Mouse (Mus musculus) large intestine, adult 2 months (tissue): ENCODE results near the gene Hmga1. TPM values are rescaled to one million over a fixed set of nuclear protein-coding genes. Genes with fewer than 3 reads are reported as not detected.

Experiments used
- DNase-seq: peaks from one replicate; pipeline ENCODE4 v3.0.0-alpha.2; 2012; ENCODE audit warnings: low read depth, low spot score
- WGBS: fragments of 180-500 bp; shearing (Covaris S2); methylation state at CpG from one replicate; pipeline ENCODE4 v1.1.7; 2018; 5-methylcytosine and 5-hydroxymethylcytosine counted together
- polyA plus RNA-seq: library from polyadenylated mRNA; depleted of rRNA; stranded (reverse); fragments of >200 nt; gene quantifications from 2 replicates; pipeline ENCODE4 v1.2.3, GENCODE M21; 2012

Gene Hmga1
- polyA plus RNA-seq, 1 experiment = 173 TPM

DNA sequence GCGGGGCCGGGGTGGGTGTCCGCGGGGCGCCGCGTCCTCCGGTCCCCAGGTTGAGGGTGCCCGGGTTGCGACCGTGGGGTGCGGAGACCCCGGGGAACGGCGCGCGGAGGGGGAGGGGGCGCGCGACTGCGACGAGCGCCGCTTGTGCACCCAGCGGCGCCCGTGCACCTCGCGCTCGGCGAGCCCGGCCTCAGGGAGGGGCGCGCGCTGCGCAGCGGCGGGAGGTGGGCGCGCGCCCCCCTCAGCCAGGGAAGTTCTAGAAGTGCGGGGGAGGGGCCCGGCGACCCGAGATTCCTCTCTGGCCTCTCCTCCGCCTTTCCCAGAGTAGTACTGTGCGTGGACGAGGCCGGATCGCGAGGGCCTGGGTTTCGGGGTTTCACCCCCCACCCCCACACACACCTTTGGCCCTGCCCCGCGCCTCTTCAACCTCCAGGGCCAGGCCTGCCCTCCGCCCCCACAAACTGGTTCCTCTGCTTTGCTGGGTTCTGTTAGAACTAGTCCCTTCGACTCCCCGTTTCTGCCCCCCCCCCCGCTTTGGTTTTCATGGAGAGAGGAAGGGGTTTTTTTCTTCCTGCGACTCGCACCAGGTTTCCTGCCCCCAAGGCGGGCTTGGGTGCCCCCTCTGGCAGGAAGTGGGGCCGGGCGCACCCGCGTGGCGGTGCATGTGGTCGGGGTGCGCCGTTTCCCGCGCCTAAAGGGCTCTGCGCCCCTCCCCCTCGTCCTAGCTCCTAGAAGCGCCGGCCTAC, 1.1 kb downstream of the Hmga1 start:
- WGBS = 2% methylated on average over 73 of the region's 75 CpGs
- DNase-seq = no peak

- 16% methylated on average over 14 of the region's 14 CpGs for WGBS
- DNase-seq = no peak
Measured at GRCm38 (mm10) chr17:27557927-27558661, 1.8 kb downstream of the Hmga1 start.

GRCm38 (mm10) chr17:27558845-27559244, 2.5 kb downstream of the Hmga1 start:
- 21% methylated on average over 5 of the region's 5 CpGs for WGBS
- no peak for DNase-seq

DNA sequence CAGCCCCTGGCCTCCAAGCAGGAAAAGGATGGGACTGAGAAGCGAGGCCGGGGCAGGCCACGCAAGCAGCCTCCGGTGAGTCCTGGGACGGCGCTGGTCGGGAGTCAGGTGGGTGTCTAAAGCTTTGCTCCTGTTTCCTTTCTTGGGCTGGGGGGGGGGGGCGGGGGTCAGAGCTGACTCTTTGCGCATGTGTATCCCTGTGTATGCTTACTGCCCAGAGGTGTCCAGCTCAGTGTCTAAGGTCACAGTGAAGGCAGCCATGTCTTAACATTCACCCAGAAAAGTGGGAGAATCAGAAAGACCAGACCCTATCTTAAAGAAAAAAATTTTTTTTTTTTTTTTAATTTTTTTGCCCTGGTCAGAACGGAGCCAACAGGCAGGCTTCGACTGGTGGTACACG, 3.3 kb downstream of the Hmga1 start:
- WGBS = 38% methylated on average over 12 of the region's 12 CpGs
- DNase-seq = no peak

GRCm38 (mm10) chr17:27560926-27561480, 4.7 kb downstream of the Hmga1 start:
- no peak for DNase-seq
- 71% methylated on average over 13 of the region's 13 CpGs for WGBS

- no peak for DNase-seq
- 47% methylated on average over 11 of the region's 11 CpGs for WGBS
Measured at GRCm38 (mm10) chr17:27561809-27562526, 5.7 kb downstream of the Hmga1 start.

GRCm38 (mm10) chr17:27563771-27564244, 7.5 kb downstream of the Hmga1 start:
- DNase-seq = no peak
- WGBS = 49% methylated on average over 7 of the region's 7 CpGs

GRCm38 (mm10) chr17:27564391-27565162, 8.3 kb downstream of the Hmga1 start:
- no peak for DNase-seq
- 21% methylated on average over 20 of the region's 20 CpGs for WGBS

- under 1% methylated on average over 58 of the region's 58 CpGs for WGBS
- DNase-seq = peak; percentile 73
Measured at GRCm38 (mm10) chr17:27565163-27565941, 9.1 kb downstream of the Hmga1 start, which contains the start of gene AI413582. Gene AI413582, minus strand, starts transcription at chr17:27565756.

DNA sequence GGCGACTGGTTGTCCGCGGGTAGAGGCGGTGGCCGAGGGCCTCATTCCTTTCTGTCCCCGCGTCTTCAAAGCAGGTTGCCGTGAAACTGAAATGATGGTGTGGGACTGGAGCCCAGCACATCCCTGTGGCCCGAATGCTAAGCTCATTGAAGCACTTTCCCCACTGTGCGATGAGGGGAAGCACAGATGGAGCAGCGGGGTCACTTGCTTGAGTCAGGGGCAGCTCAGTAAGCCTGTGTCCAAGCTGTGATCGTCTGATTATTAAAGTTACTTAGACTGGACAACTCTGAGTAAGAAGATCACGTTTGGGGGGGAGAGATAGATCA, 9.6 kb downstream of the Hmga1 start:
- 0% methylated on average over 13 of the region's 13 CpGs for WGBS

DNA sequence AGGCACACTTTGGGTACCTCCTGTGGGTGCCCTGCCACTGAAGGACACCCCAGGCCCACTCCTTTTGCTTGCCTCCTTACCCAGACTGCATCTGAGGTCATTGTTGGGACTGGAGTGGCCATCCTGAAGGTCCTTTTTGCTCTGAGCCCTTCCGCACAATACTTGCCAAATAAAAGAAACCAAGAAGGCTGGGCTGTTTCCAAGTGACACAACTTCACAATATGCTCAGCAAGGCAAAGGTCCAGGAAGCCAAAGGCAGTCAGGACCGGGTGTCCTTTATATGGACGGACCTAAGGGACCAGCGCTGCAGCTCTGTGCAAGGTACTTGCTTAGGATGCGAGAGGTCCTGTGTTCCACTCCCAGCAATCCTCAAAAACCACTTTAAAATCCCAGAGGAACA, 11.9 kb downstream of the Hmga1 start:
- no peak for DNase-seq
- WGBS = 81% methylated on average over 5 of the region's 5 CpGs

More for the DNA sequence above, 9.6 kb downstream of the Hmga1 start:
- DNase-seq = no peak

DNA sequence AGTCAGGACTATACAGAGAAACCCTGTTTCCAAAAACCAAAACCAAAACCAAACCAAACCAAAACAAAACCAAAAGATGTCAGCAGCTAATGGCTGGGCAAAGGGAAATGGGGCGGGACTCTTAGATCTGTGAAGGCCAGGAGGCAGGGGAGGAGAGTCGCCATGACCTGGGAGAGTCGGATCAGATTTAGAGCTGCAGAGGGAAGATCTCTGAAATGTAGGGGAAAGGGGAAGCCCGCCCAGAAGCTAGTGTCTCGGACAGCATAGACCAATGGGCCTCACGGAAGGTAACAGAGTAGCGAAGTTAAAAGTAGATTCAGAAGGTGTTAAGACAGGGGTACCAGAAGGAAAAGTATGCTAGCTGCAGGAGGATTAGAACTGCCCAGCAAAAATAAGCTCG, 15.0 kb downstream of the Hmga1 start:
- DNase-seq = no peak
- 72% methylated on average over 8 of the region's 8 CpGs for WGBS

GRCm38 (mm10) chr17:27573772-27574320, 17.5 kb downstream of the Hmga1 start:
- DNase-seq = no peak
- WGBS = 85% methylated on average over 10 of the region's 10 CpGs

- WGBS = 75% methylated on average over 16 of the region's 16 CpGs
- DNase-seq = no peak
Measured at GRCm38 (mm10) chr17:27574470-27575115, 18.3 kb downstream of the Hmga1 start.

DNA sequence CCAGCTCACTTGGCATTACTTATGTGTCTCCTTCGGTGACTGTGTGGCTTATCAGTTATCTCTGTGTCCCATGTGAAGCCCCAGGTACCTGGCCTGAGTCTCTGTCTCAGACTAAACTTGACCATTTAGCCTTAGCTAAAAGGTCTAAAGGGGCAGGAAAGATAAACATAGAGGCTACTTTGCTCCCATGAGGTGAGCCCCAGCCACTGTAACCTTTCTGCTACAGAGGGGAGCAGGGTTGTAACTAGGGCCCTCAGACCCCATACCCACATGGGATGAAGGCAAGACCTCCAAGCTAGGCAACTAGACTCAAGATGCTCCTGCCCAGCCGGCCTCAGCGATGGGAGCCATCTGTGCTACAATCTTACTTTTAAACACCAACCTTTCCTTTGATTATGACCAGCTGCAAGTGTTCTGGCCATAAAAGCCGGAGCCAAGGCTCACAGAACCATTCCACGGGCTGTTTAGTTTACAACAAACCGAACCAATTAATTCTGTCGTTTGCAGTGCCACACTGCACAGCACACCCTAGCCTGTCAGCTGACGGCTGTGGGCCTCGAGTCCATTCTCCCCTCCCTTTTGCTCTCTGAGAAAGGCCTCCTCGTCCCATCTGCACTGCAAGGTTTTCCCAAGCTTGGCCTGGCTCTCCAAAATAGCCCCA, 18.9 kb downstream of the Hmga1 start:
- no peak for DNase-seq
- 32% methylated on average over 10 of the region's 10 CpGs for WGBS

GRCm38 (mm10) chr17:27576056-27576455, 19.8 kb downstream of the Hmga1 start:
- 64% methylated on average over 7 of the region's 7 CpGs for WGBS
- DNase-seq = no peak

DNA sequence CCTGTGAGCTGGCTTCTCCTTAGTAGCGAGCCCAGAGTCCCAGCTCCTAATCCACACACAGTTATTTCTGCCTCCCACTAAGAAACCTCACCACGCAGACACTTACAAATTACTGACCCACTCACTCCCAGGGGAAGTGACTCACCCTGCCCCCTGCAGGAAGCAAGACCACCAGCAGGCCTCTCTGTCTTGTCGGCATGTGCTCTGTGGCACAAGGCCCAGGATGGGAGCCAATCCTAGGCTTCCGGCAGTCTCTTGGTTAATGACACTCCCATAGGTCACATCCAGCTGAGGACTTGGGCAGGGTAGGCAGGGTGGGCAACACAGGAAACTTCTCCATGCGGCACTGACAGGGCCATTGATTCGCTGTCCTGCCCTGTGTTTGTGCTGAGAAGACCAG, 21.2 kb downstream of the Hmga1 start:
- WGBS = 78% methylated on average over 6 of the region's 6 CpGs
- DNase-seq = no peak
